Mouse (Mus musculus) induced T-regulatory cell, adult 2 months (primary cell): ENCODE results near the gene Snrpa1.

Experiments used
- DNase-seq: peaks from one replicate; pipeline ENCODE4 v3.0.0-alpha.2; 2012; ENCODE audit warnings: low read depth

The Snrpa1 gene

GRCm38 (mm10) chr7:66079364-66080230 lies 20.8 kb downstream of the Snrpa1 start, which contains the start of gene Selenos:
Gene Selenos, plus strand, starts transcription at chr7:66079649.
- DNase-seq, result peak; percentile 99

DNA sequence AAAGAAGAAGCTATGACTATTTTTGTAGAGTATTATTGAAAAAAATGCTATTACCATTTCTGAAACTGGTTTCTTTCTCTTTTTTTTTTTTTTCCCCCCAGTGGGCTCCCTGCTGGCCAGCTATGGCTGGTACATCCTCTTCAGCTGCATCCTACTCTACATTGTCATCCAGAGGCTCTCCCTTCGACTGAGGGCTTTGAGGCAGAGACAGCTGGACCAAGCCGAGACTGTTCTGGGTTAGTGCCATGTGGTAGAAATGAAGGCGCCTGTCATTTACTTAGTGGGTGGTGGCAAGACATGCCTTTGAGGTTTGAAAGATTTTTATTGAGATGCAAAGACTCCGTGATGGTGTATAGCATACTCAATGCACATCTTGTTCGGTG lies 21.4 kb downstream of the Snrpa1 start:
- DNase-seq, result no peak

DNA sequence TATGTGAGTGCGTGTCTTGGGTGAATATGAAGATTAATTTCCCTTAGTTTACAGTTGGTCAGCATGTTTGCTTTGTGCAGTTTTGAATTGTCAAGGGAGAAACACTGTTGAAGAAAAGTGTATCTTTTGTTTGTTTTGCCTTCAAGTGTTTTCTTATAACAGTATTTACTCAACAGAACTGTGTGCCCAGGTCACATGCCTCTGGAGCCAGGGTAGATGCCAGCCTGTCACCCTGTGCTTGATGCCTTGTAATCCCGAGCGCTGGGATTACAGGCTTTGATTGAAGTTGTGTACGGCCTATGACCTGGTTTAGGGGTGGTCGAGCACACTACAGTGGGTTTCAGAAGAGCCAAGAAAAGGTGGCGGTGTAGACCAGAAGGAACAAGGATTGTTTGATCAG lies 25.0 kb downstream of the Snrpa1 start:
- DNase-seq, result no peak

DNA sequence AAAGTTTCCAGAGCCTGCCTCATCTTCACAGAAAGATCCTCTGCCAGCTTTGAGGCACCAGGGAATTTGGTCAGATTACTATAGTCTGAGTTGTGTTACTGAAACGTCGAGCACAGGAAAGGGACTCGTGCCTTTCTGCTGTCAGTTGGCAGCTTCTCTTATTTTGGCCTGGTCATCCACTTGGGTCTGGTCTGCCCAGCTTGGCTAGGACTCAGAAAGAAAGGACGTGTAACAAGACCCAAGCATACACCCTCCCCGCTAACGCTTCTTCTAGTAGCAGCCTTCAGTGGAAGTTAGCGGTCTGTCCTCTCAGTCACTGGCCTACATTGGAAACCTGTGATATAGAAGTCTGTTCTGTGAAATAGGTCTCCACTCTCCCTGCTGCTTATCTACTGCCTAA lies 25.7 kb downstream of the Snrpa1 start:
- no peak for DNase-seq

GRCm38 (mm10) chr7:66087652-66088051 lies 28.8 kb downstream of the Snrpa1 start:
- DNase-seq, result no peak

- DNase-seq, result no peak
Measured at GRCm38 (mm10) chr7:66088077-66088476, 29.3 kb downstream of the Snrpa1 start.

GRCm38 (mm10) chr7:66090676-66091190 lies 31.9 kb downstream of the Snrpa1 start:
- DNase-seq, result no peak

GRCm38 (mm10) chr7:66091553-66091952 lies 32.8 kb downstream of the Snrpa1 start:
- DNase-seq, result no peak

DNA sequence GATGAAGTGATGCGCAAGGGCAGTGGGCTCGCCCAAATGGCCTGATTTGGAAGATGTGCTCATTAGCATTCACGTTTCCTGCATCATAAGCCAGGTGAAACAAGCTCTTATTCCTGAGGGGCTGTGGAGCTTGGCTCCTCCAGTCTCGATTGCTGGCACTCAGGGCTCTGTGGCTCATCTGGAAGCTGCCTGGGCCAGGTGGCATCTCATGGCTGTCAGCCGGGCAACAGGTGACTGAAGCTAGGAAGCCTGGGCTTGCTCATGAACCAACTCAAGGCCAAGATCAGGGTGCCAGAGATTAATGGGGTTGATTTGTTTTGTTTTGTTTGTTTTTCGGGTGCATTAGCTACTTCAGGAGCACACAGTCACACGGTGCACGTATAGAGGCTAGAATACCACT lies 33.9 kb downstream of the Snrpa1 start:
- no peak for DNase-seq

DNA sequence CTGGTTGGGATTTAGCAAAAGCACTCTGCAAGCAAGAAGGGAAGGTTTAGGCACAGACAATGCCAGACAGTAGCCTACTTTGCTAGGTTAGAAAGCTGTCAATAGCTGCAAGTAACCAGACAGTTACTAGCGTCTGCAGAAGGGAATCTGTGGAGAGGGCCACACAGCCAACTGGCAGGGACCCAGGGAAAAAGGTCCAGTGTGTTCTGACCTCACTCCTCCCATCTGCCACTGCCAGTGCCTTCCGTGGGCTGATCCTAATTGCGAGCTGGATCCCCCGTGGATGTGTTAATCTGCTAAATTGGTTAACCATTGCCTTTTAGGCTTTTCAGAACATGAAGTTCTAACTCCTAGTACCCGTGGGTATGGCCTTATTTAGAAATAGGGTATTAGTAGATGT lies 35.3 kb downstream of the Snrpa1 start:
- no peak for DNase-seq

DNA sequence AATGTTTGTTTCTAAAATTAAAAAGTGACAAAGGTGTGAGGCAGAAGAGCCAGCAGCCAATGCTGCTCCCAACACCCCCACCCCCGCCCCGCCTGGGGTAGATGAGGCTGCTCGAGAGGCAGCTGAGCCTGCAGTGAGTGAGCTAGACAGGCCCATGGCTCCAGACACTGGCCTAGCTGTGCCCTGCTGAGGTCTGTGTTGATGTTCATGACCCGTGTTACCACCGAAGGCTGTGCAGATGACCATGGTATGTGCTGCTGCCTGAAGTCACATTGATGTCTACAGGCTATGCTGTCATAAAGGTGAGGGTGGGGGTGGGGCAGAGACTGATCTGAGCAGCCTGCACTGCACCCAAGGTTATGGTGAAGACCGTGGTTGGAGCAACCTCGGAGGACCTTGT lies 40.0 kb downstream of the Snrpa1 start:
- no peak for DNase-seq

GRCm38 (mm10) chr7:66101866-66102265 lies 43.1 kb downstream of the Snrpa1 start:
- DNase-seq, result peak; percentile 85

GRCm38 (mm10) chr7:66104531-66104930 lies 45.7 kb downstream of the Snrpa1 start:
- DNase-seq, result no peak

GRCm38 (mm10) chr7:66105771-66106170 lies 47.0 kb downstream of the Snrpa1 start:
- DNase-seq, result no peak

DNA sequence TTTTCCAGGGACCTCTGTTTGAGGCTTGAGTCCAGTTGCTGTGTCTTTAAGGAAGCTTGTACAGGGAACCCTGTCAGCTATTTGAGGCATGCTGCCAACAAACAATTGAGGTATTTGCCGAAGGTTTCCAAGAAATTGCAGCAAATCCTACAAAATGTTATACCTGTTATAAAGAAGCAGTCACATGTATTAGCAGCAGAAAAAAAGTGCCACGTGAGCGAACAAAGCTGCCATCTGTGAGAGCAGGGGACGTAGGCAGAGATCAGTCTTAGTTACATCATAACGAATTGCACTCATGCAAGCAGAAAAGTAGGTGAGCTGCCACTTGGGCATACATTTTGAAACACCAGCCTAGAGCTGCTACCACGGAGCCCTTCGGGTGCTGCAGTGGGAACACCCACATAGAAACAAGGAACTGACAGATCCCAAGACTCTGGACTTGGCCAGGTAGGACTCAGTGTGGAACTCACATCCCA lies 47.8 kb downstream of the Snrpa1 start:
- DNase-seq, result peak; percentile 7

DNA sequence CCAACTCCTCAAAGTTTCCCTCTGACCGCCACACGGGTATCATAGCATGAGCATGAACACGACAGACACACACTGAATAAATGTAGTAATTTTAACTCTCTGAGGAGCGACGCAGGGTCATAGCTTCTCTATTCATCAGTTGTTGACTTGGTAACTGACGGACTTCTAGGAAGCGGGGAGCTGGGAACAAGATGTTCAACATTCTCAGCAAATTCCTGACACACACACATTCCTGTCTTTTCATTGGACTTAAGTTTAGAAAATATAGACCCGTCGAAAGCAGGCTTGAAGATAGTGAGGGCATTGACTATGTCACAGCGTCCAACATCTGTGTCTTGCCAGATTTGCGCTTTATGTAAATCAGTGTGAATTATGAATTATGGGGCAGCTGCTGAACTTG lies 48.4 kb downstream of the Snrpa1 start:
- no peak for DNase-seq

GRCm38 (mm10) chr7:66107930-66108329 lies 49.1 kb downstream of the Snrpa1 start:
- DNase-seq, result peak; percentile 61

DNA sequence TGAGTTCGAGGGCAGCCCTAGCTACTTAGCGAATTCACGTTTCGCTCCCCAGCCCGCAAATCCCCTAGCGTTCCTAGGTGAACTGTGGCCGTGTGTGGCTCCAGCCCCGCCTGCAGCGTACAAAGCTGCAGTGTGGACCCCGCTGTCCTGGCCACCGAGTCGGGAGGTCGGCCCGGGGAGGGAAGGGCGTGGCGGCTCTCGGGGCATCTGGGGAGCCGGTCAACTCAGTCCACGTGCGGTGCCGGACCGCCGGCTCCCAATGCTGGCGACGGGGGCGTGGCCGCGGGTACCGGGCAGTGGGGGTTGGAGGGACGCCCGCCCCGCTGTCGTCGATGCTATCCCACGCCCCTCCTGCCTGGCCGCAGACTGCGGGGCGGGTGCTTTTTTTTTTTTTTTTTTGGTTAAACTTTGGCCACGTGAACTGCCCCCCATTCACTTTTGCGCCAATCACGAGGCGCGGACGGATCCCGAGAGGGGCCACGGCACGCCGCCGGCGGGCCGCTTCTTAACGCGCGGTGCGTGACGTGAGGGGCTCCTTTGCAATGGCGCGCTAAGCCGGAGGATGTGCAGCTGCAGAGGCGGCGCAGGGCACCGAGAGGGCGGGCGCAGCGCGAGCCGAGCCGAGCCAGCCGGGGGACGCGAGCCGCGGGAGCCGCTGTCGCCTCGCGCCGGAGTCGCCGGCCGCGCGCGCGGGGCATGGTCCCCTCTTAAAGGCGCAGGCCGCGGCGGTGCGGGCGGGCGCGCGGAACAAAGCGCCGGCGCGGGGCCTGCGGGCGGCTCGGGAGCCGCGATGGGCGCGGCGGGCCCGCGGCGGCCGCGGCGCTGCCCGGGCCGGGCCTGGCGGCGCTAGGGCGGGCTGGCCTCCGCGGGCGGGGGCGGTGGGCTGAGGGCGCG lies 50.4 kb downstream of the Snrpa1 start, which contains the start of gene Chsy1:
Chsy1 (plus strand) TSS at position 555 of the 894 bp plus-strand sequence.
- DNase-seq, result peak; percentile 88

- DNase-seq, result peak; percentile 70
Measured at GRCm38 (mm10) chr7:66109855-66110635, 51.2 kb downstream of the Snrpa1 start.

DNA sequence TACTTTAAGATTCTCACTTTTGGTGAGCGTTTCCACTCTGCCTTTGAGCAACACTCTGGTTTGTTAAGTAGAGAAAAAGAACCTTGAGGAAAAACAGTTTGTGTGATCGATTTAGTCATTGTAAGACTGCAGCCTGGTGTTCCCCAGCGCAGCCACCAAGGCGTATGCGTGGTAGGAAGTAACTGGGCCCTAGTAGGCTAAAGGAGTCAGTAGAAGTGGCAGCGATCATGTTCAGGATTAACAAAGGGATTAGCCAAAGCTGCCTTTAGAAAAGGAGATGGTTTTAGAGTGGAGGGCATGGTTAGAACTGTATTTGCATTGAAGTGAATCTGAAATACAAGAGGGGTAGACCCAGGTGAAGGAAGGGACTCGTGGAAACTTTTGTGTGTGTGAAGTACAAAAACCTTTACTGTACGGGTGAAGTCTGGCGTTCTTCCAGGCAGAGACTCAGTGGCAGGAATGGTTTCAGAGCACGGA lies 51.9 kb downstream of the Snrpa1 start:
- no peak for DNase-seq

DNA sequence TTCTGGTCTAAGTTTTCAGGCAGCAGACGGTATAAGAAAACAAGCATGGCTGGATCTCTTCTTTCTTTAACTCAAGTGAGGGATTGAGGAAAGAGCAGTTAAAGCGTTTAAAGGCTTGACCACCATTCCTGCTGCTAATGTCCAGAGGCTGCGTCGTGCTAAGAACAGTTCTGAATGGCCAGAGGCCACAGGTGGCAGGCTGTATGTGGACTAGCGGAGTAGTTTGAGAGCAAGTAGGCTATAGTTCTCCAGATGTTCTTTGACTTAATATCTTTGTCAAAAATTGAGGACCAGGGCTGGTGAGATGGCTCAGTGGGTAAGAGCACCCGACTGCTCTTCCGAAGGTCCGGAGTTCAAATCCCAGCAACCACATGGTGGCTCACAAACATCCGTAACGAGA lies 52.4 kb downstream of the Snrpa1 start:
- DNase-seq, result peak; percentile 21
